Mouse (Mus musculus): ENCODE measurements at regions not wholly inside any gene's neighbourhood (a gene's known extent, or its start where the extent isn't known, plus 50 kb on each side); places are given as distances from the start of the nearest gene placed in this dataset.
"Not testable (repeated sequence)": the region's sequence is repeated elsewhere in the genome, so short reads cannot be mapped to it uniquely, and the experiment has no call there.

GRCm38 (mm10) chr13:52094785-52095184 lies 248.3 kb downstream of the Gadd45g start:
- no peak for DNase-seq (ENCODE audit: low spot score)

GRCm38 (mm10) chr13:52096506-52096905 lies 250.0 kb downstream of the Gadd45g start:
- no peak for DNase-seq (ENCODE audit: low spot score)

GRCm38 (mm10) chr13:52105989-52106642 lies 259.6 kb downstream of the Gadd45g start:
- no peak for DNase-seq (ENCODE audit: low spot score)

GRCm38 (mm10) chr13:52108349-52108921 lies 262.0 kb downstream of the Gadd45g start:
- DNase-seq (ENCODE audit: low spot score): no peak

- DNase-seq (ENCODE audit: low spot score): peak; percentile 57
Measured at GRCm38 (mm10) chr13:52109039-52109759, 262.7 kb downstream of the Gadd45g start.

- DNase-seq (ENCODE audit: low spot score): no peak
Measured at GRCm38 (mm10) chr13:52110750-52111149, 264.3 kb downstream of the Gadd45g start.

GRCm38 (mm10) chr13:52113549-52113948 lies 267.1 kb downstream of the Gadd45g start:
- DNase-seq (ENCODE audit: low spot score): no peak

- no peak for DNase-seq (ENCODE audit: low spot score)
Measured at GRCm38 (mm10) chr13:52114431-52114830, 268.0 kb downstream of the Gadd45g start.

- no peak for DNase-seq (ENCODE audit: low spot score)
Measured at GRCm38 (mm10) chr13:52114962-52115361, 268.5 kb downstream of the Gadd45g start.

GRCm38 (mm10) chr13:52116241-52116640 lies 269.8 kb downstream of the Gadd45g start:
- DNase-seq (ENCODE audit: low spot score): no peak

GRCm38 (mm10) chr13:52116756-52117155 lies 270.3 kb downstream of the Gadd45g start:
- no peak for DNase-seq (ENCODE audit: low spot score)

- DNase-seq (ENCODE audit: low spot score): no peak
Measured at GRCm38 (mm10) chr13:52120795-52121194, 274.3 kb downstream of the Gadd45g start.

GRCm38 (mm10) chr13:52125037-52125436 lies 278.6 kb downstream of the Gadd45g start:
- no peak for DNase-seq (ENCODE audit: low spot score)

GRCm38 (mm10) chr13:52127751-52128150 lies 281.3 kb downstream of the Gadd45g start:
- DNase-seq (ENCODE audit: low spot score): no peak

GRCm38 (mm10) chr13:52129466-52129865 lies 283.0 kb downstream of the Gadd45g start:
- no peak for DNase-seq (ENCODE audit: low spot score)

- no peak for DNase-seq (ENCODE audit: low spot score)
Measured at GRCm38 (mm10) chr13:52133202-52133601, 286.7 kb downstream of the Gadd45g start.

GRCm38 (mm10) chr13:52138331-52138945 lies 292.0 kb downstream of the Gadd45g start:
- DNase-seq (ENCODE audit: low spot score): no peak

- DNase-seq (ENCODE audit: low spot score): no peak
Measured at GRCm38 (mm10) chr13:52139140-52139809, 292.8 kb downstream of the Gadd45g start.

GRCm38 (mm10) chr13:52140221-52140620 lies 293.7 kb downstream of the Gadd45g start:
- no peak for DNase-seq (ENCODE audit: low spot score)

GRCm38 (mm10) chr13:52144066-52144465 lies 297.6 kb downstream of the Gadd45g start:
- not testable (repeated sequence) for DNase-seq (ENCODE audit: low spot score)

GRCm38 (mm10) chr13:52145926-52146325 lies 299.4 kb downstream of the Gadd45g start:
- no peak for DNase-seq (ENCODE audit: low spot score)

GRCm38 (mm10) chr13:52150281-52150680 lies 303.8 kb downstream of the Gadd45g start:
- no peak for DNase-seq (ENCODE audit: low spot score)

All from testis, postnatal 10 days (tissue).